Mouse (Mus musculus) ES-Bruce4 (cell line): Measurements from ENCODE around the gene Polr1b. TPM values are rescaled to one million over a fixed set of nuclear protein-coding genes. Genes with fewer than 3 reads are reported as not detected.

ENCODE experiments used
- H3K27ac ChIP-seq: 2 replicates; pipeline ENCODE4 v1.5.1; 2012; ENCODE audit warnings: low read length, inconsistent platforms; ENCODE audit not compliant: insufficient read depth
- H3K27me3 ChIP-seq: 2 replicates; pipeline ENCODE4 v1.6.1; 2012; ENCODE audit warnings: mild to moderate bottlenecking, low read length, inconsistent platforms; ENCODE audit not compliant: control insufficient read depth, poor library complexity, insufficient read depth, severe bottlenecking
- H3K36me3 ChIP-seq: 2 replicates; pipeline ENCODE4 v1.6.1; 2012; ENCODE audit warnings: inconsistent platforms, mild to moderate bottlenecking, low read length, moderate library complexity; ENCODE audit not compliant: control insufficient read depth, poor library complexity, insufficient read depth, severe bottlenecking
- H3K4me1 ChIP-seq: one replicate; pipeline ENCODE4 v1.8.1; 2011; ENCODE audit warnings: low read length; ENCODE audit not compliant: control insufficient read depth, insufficient read depth
- H3K4me3 ChIP-seq: 2 replicates; pipeline ENCODE4 v1.5.1; 2011; ENCODE audit warnings: low read depth, mild to moderate bottlenecking, low read length
- H3K9ac ChIP-seq: 2 replicates; pipeline ENCODE4 v1.6.1; 2012; ENCODE audit warnings: low read depth, mild to moderate bottlenecking, inconsistent platforms; ENCODE audit not compliant: poor library complexity, severe bottlenecking
- H3K9me3 ChIP-seq: replicated peaks from 2 replicates; pipeline ENCODE4 v1.6.1; 2012; ENCODE audit warnings: mild to moderate bottlenecking, low read length, inconsistent platforms; ENCODE audit not compliant: control insufficient read depth, poor library complexity, insufficient read depth, severe bottlenecking
- CTCF ChIP-seq: IDR thresholded peaks from one replicate; pipeline ENCODE4 v1.8.1; 2011; ENCODE audit warnings: low read depth, low read length
- EP300 ChIP-seq: IDR thresholded peaks from 2 replicates; pipeline ENCODE4 v1.6.1; 2011; ENCODE audit warnings: low read depth, low read length; ENCODE audit not compliant: insufficient read depth
- POLR2A ChIP-seq: IDR thresholded peaks from one replicate; pipeline ENCODE4 v1.8.1; 2011; ENCODE audit warnings: low read length; ENCODE audit not compliant: insufficient read depth
- polyA plus RNA-seq: library from polyadenylated mRNA; stranded (reverse); fragments of >200 nt; gene quantifications from 2 replicates; pipeline ENCODE4 v1.2.4, GENCODE M21; 2011; ENCODE audit warnings: low read depth; ENCODE audit not compliant: missing spikeins, insufficient read depth, insufficient read length

Polr1b gene
- polyA plus RNA-seq, 1 experiment = 57.1 TPM

- H3K9me3 ChIP-seq = no peaks in the 10 kb centered on the region
- no peaks in the 10 kb centered on the region for H3K36me3 ChIP-seq
- H3K4me3 ChIP-seq = no peak overlapping the region
- H3K4me1 ChIP-seq = no peaks in the 10 kb centered on the region
- no peak overlapping the region for H3K27ac ChIP-seq
- TF ChIP-seq EP300 (no peak), POLR2A (no peak), CTCF (no peak)
- no peak overlapping the region for H3K9ac ChIP-seq
- H3K27me3 ChIP-seq = no peaks in the 10 kb centered on the region
Observed at GRCm38 (mm10) chr2:129093926-129094724, 6.7 kb upstream of the Polr1b start.

GRCm38 (mm10) chr2:129112924-129113323 lies 12.1 kb downstream of the Polr1b start:
- H3K9ac ChIP-seq = no peak overlapping the region
- no peak overlapping the region for H3K27ac ChIP-seq
- H3K9me3 ChIP-seq = no peaks in the 10 kb centered on the region
- H3K36me3 ChIP-seq = peaks cover 79% of the 10 kb centered on the region
- H3K27me3 ChIP-seq = no peaks in the 10 kb centered on the region
- H3K4me1 ChIP-seq = no peaks in the 10 kb centered on the region
- no peak for TF ChIP-seq CTCF
- TF ChIP-seq EP300 = no peak
- TF ChIP-seq POLR2A = no peak
- H3K4me3 ChIP-seq = no peak overlapping the region

GRCm38 (mm10) chr2:129115706-129116367 lies 15.0 kb downstream of the Polr1b start:
- no peak for TF ChIP-seq EP300
- TF ChIP-seq CTCF = no peak
- no peak for TF ChIP-seq POLR2A
- no peak overlapping the region for H3K9ac ChIP-seq
- no peaks in the 10 kb centered on the region for H3K27me3 ChIP-seq
- no peak overlapping the region for H3K27ac ChIP-seq
- H3K9me3 ChIP-seq = no peaks in the 10 kb centered on the region
- peaks cover 72% of the 10 kb centered on the region for H3K36me3 ChIP-seq
- H3K4me1 ChIP-seq = no peaks in the 10 kb centered on the region
- H3K4me3 ChIP-seq = no peak overlapping the region

- Histone ChIP-seq H3K9me3 (no peaks in the 10 kb centered on the region), H3K27me3 (no peaks in the 10 kb centered on the region), H3K4me3 (no peak overlapping the region), H3K4me1 (no peaks in the 10 kb centered on the region), H3K9ac (no peak overlapping the region), H3K36me3 (peaks cover 73% of the 10 kb centered on the region), H3K27ac (no peak overlapping the region)
- no peak for TF ChIP-seq POLR2A
- no peak for TF ChIP-seq EP300
- TF ChIP-seq CTCF = no peak
Observed at GRCm38 (mm10) chr2:129116368-129116739, 15.6 kb downstream of the Polr1b start.

- TF ChIP-seq EP300 = no peak
- no peak for TF ChIP-seq CTCF
- TF ChIP-seq POLR2A = no peak
- Histone ChIP-seq H3K27me3 (no peaks in the 10 kb centered on the region), H3K27ac (no peak overlapping the region), H3K9ac (no peak overlapping the region), H3K4me3 (no peak overlapping the region), H3K4me1 (no peaks in the 10 kb centered on the region), H3K9me3 (no peaks in the 10 kb centered on the region), H3K36me3 (peaks cover 70% of the 10 kb centered on the region)
Observed at GRCm38 (mm10) chr2:129118061-129118460, 17.3 kb downstream of the Polr1b start.

- Histone ChIP-seq H3K4me3 (no peak overlapping the region), H3K27me3 (no peaks in the 10 kb centered on the region), H3K4me1 (no peaks in the 10 kb centered on the region), H3K27ac (no peak overlapping the region), H3K36me3 (peaks cover 68% of the 10 kb centered on the region), H3K9ac (no peak overlapping the region), H3K9me3 (no peaks in the 10 kb centered on the region)
- TF ChIP-seq POLR2A = no peak
- no peak for TF ChIP-seq EP300
- TF ChIP-seq CTCF = no peak
Observed at GRCm38 (mm10) chr2:129121986-129122385, 21.2 kb downstream of the Polr1b start.
